Mouse (Mus musculus): Measurements from ENCODE around the gene Trp53bp2. TPM values are rescaled to one million over a fixed set of nuclear protein-coding genes. Genes with fewer than 3 reads are reported as not detected.

Gene Trp53bp2
- polyA plus RNA-seq, 1 experiment = 8.9 TPM

DNA sequence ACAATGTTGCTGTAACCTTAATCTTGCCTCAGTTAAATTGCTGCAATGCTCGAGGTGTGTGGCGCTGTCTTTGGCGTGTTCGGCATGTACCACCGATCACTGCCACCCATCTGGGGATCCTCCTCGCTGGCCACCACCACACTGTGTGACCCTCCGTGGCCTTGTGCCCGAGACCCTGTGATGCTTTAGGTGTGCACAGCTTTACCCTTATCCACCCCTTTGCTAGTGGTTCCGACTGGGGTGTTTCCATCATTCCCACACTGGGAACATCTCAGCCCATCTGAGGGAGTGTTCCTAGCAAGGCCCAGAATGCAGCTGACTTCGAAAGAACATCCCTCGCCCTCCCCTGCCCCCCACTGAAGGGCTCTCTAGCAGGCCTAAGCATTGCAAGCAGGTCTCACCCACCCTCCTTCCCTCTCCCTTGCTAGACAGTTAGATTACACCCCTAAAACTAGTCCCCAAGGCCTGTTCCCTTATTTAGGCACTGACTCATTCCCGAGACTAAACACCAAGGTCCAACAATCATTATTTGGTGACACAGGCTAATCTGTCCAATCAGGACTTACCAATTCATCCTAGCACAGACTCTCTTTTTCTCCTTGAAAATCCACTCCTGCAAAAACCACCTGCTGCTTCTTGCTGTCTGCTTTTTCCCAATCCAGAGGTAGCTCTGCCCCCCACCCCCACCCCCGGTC, 94.4 kb downstream of the Trp53bp2 start:
- 83% methylated on average over 13 of the region's 13 CpGs for WGBS
- H3K4me3 ChIP-seq (ENCODE audit: extremely low read depth, insufficient read depth, insufficient read length) = no peak overlapping the region

DNA sequence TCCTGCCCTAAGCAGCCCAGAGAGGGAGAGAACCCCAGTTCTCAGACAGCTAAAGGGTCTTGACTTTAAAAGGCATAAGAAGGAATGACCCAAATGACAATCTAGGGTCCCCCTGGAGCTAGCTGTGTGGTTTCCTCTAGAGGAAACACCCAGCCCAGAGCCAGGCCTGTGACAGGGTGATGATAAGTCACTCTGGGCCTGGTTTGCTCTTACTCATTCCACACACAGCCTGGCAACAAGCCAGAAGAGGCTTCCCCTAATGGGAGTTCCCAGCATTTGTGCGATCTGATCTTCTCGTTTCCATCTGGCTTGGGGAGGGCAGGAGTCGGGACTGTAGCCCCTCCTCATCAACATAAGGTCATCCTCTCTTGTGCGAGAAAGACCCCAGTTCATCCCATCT, 95.3 kb downstream of the Trp53bp2 start:
- Histone ChIP-seq H3K4me3 (ENCODE audit: extremely low read depth, insufficient read depth, insufficient read length) (no peak overlapping the region), H3K27me3 (ENCODE audit: control insufficient read depth, insufficient read depth, low read length) (no peaks in the 10 kb centered on the region), H3K27ac (ENCODE audit: insufficient read depth, low read length) (no peak overlapping the region), H3K36me3 (ENCODE audit: control insufficient read depth, insufficient read depth, low read length) (peaks cover 2% of the 10 kb centered on the region; the same call in 1 of the 2 replicates), H3K4me1 (ENCODE audit: control insufficient read depth, insufficient read depth, insufficient read length) (no peaks in the 10 kb centered on the region)
- TF ChIP-seq POLR2A (IDR thresholded peaks at IDR 0.05; ENCODE audit: low read depth, low read length) (no peak), CTCF (IDR thresholded peaks at IDR 0.05; ENCODE audit: extremely low read depth, insufficient read depth, insufficient read length, insufficient replicate concordance) (no peak)
- WGBS = 16% methylated on average over 4 of the region's 4 CpGs
- DNase-seq (ENCODE audit: low read depth in 1 of 2, low spot score in 2 of 2) = no peak

More for the DNA sequence above, 94.4 kb downstream of the Trp53bp2 start:
- TF ChIP-seq CTCF (IDR thresholded peaks at IDR 0.05; ENCODE audit: extremely low read depth, insufficient read depth, insufficient read length, insufficient replicate concordance) (no peak), POLR2A (IDR thresholded peaks at IDR 0.05; ENCODE audit: low read depth, low read length) (no peak)
- no peak for DNase-seq (ENCODE audit: low read depth in 1 of 2, low spot score in 2 of 2)
- Histone ChIP-seq H3K27ac (ENCODE audit: insufficient read depth, low read length) (no peak overlapping the region), H3K4me1 (ENCODE audit: control insufficient read depth, insufficient read depth, insufficient read length) (no peaks in the 10 kb centered on the region), H3K36me3 (ENCODE audit: control insufficient read depth, insufficient read depth, low read length) (no peaks in the 10 kb centered on the region), H3K27me3 (ENCODE audit: control insufficient read depth, insufficient read depth, low read length) (no peaks in the 10 kb centered on the region)

DNA sequence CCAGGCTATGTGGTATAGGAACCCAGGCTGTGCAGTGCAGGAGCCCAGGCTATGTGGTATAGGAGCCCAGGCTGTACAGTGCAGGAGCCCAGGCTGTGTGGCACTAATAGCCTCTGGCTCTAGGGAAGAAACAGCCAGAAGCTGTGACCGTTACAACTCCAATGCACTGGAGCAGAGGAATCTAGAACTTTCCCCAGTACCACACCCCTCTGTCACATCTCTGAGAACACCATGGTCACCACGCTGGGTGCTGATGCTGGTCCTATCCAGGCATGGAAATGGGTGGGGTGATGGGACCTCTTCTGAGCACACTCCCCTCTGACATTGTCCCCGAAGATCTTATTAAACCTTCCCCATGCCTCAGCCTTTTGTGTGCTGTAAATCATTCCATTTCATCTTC, 96.3 kb downstream of the Trp53bp2 start:
- WGBS = 91% methylated on average over 3 of the region's 3 CpGs
- H3K27ac ChIP-seq (ENCODE audit: insufficient read depth, low read length) = no peak overlapping the region
- no peaks in the 10 kb centered on the region for H3K4me1 ChIP-seq (ENCODE audit: control insufficient read depth, insufficient read depth, insufficient read length)
- no peak for TF ChIP-seq POLR2A (IDR thresholded peaks at IDR 0.05; ENCODE audit: low read depth, low read length)
- TF ChIP-seq CTCF (IDR thresholded peaks at IDR 0.05; ENCODE audit: extremely low read depth, insufficient read depth, insufficient read length, insufficient replicate concordance) = no peak
- H3K4me3 ChIP-seq (ENCODE audit: extremely low read depth, insufficient read depth, insufficient read length) = no peak overlapping the region
- H3K27me3 ChIP-seq (ENCODE audit: control insufficient read depth, insufficient read depth, low read length) = no peaks in the 10 kb centered on the region
- peaks cover 5% of the 10 kb centered on the region; the same call in 1 of the 2 replicates for H3K36me3 ChIP-seq (ENCODE audit: control insufficient read depth, insufficient read depth, low read length)
- no peak for DNase-seq (ENCODE audit: low read depth in 1 of 2, low spot score in 2 of 2)

DNA sequence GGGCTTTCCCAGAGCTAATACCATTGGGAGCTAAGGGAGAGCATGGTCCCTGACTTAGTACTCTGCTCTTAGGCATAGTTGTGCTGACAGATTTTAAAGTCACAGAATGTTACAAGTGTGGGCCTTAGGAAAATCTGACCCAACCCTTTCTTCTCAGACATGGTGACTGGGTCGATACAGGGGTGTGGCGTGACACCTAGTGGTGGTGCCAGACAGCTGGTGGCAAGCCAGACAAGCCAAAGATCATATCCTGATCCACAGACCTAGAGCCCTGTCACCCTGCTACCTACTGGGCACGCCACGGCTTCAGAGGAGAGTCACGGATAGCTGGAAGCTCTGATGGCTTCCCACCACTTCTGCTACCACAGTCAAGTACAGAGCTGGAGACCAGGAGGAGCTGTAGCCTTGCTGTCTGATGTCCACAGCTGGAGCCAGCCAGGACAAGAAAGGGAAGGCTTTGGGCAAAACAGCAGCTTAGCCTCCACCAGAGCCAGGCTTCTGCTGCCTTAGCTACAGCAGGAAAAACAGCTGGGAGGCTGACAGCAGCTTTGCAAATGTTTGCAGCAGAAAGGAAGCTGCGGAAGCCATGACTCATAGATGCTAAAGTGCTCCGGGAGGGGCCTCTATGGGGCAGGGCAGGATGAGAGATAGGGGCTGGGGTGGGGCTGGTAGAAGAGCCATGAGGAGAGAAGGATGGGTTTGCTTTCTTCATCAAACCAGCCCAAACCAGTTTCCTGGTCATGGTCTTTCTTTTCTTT, 97.4 kb downstream of the Trp53bp2 start:
- Histone ChIP-seq H3K27ac (ENCODE audit: insufficient read depth, low read length) (peak overlapping the region; percentile 51), H3K27me3 (ENCODE audit: control insufficient read depth, insufficient read depth, low read length) (no peaks in the 10 kb centered on the region), H3K36me3 (ENCODE audit: control insufficient read depth, insufficient read depth, low read length) (peaks cover 7% of the 10 kb centered on the region; the same call in 1 of the 2 replicates), H3K4me3 (ENCODE audit: extremely low read depth, insufficient read depth, insufficient read length) (no peak overlapping the region), H3K4me1 (ENCODE audit: control insufficient read depth, insufficient read depth, insufficient read length) (no peaks in the 10 kb centered on the region)
- TF ChIP-seq CTCF (IDR thresholded peaks at IDR 0.05; ENCODE audit: extremely low read depth, insufficient read depth, insufficient read length, insufficient replicate concordance) (no peak), POLR2A (IDR thresholded peaks at IDR 0.05; ENCODE audit: low read depth, low read length) (no peak)
- DNase-seq (ENCODE audit: low read depth in 1 of 2, low spot score in 2 of 2) = peak in 1 of 2 experiments; percentile 33
- 39% methylated on average over 7 of the region's 7 CpGs for WGBS

DNA sequence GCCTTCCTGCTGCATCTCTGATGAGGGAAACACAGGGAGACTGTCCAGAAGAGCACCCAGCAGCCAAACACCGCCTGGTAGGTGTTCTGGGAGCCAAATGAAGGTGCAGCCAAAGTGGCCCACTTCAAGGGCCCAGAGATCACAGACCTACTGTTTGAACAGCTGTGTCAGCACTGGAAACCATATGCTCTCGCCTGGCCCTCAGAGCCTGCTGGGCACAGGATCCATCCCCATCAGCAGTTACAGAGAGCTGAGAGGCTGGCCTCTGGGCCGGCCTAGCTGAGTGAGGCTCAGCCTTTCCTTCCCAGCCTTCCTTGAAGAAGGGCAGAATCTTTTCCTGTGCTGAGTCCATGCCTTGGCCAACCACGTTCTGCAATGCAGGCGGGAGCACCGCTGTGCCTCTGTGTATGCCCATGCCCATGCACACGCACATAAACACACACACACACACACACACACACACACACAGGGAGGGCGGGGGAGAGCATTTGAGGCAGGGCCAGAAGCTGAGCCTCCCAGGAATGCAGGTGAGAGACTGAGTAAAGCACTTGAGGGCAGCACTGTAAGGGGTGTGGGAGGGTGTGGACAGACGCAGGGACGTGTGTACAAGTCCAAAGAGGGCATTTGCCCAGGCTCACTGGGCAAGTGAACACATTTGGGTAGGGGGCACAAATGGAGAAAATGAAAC, 100.3 kb downstream of the Trp53bp2 start:
- no peaks in the 10 kb centered on the region for H3K27me3 ChIP-seq (ENCODE audit: control insufficient read depth, insufficient read depth, low read length)
- no peak overlapping the region for H3K27ac ChIP-seq (ENCODE audit: insufficient read depth, low read length)
- H3K4me1 ChIP-seq (ENCODE audit: control insufficient read depth, insufficient read depth, insufficient read length) = peaks cover 3% of the 10 kb centered on the region; the same call in 1 of the 2 replicates
- no peak for TF ChIP-seq POLR2A (IDR thresholded peaks at IDR 0.05; ENCODE audit: low read depth, low read length)
- TF ChIP-seq CTCF (IDR thresholded peaks at IDR 0.05; ENCODE audit: extremely low read depth, insufficient read depth, insufficient read length, insufficient replicate concordance) = no peak
- DNase-seq (ENCODE audit: low read depth in 1 of 2, low spot score in 2 of 2) = no peak
- H3K36me3 ChIP-seq (ENCODE audit: control insufficient read depth, insufficient read depth, low read length) = peaks cover 10% of the 10 kb centered on the region
- WGBS = 89% methylated on average over 10 of the region's 10 CpGs
- no peak overlapping the region for H3K4me3 ChIP-seq (ENCODE audit: extremely low read depth, insufficient read depth, insufficient read length)

DNA sequence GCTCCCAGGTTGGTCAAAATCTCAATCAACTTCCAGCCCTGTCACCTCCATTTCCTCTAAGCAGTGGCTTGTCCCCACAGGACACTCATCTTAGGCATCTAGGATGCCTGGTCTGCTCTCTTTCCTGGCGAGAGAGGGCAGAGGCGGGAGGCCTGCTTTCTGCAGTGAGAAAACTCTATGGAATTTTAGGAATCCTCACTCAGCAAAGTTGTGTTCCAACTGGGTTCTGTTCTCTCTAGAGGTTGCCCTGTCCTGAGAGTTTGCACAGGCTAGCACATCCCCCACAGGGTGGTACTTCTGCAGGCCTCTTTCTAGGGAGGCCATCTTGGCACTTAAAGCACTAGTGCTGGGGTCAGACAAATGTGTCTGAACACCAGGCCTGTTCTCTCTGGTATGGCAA, 102.1 kb downstream of the Trp53bp2 start:
- H3K36me3 ChIP-seq (ENCODE audit: control insufficient read depth, insufficient read depth, low read length) = peaks cover 10% of the 10 kb centered on the region
- no peaks in the 10 kb centered on the region for H3K27me3 ChIP-seq (ENCODE audit: control insufficient read depth, insufficient read depth, low read length)
- no peak overlapping the region for H3K27ac ChIP-seq (ENCODE audit: insufficient read depth, low read length)
- no peak overlapping the region for H3K4me3 ChIP-seq (ENCODE audit: extremely low read depth, insufficient read depth, insufficient read length)
- 95% methylated on average over 2 of the region's 2 CpGs for WGBS
- peaks cover 3% of the 10 kb centered on the region; the same call in 1 of the 2 replicates for H3K4me1 ChIP-seq (ENCODE audit: control insufficient read depth, insufficient read depth, insufficient read length)
- DNase-seq (ENCODE audit: low read depth in 1 of 2, low spot score in 2 of 2) = no peak
- no peak for TF ChIP-seq POLR2A (IDR thresholded peaks at IDR 0.05; ENCODE audit: low read depth, low read length)
- no peak for TF ChIP-seq CTCF (IDR thresholded peaks at IDR 0.05; ENCODE audit: extremely low read depth, insufficient read depth, insufficient read length, insufficient replicate concordance)

Measured in spleen, adult 2 months (tissue).